Mouse (Mus musculus): ENCODE measurements around the gene Tmtc2.

- TF ChIP-seq POLR2A (IDR thresholded peaks at IDR 0.05; ENCODE audit: insufficient read length, low read depth) (no peak), USF1 (IDR thresholded peaks at IDR 0.05; ENCODE audit: low read depth) (no peak), CEBPB (IDR thresholded peaks at IDR 0.05; ENCODE audit: insufficient read depth, poor library complexity, severe bottlenecking) (no peak)
Observed at GRCm38 (mm10) chr10:105381705-105382104, 192.5 kb downstream of the Tmtc2 start.
